Mouse (Mus musculus): ENCODE measurements at regions not wholly inside any gene's neighbourhood (a gene's known extent, or its start where the extent isn't known, plus 50 kb on each side); places are given as distances from the start of the nearest gene placed in this dataset.

GRCm38 (mm10) chr12:35429473-35429872, 105.4 kb downstream of the Ahr start:
- DNase-seq (ENCODE audit: low spot score in 2 of 2) = no peak

- no peak for DNase-seq (ENCODE audit: low spot score in 2 of 2)
Observed at GRCm38 (mm10) chr12:35419206-35419605, 115.6 kb downstream of the Ahr start.

GRCm38 (mm10) chr12:35417943-35418342, 116.9 kb downstream of the Ahr start:
- DNase-seq (ENCODE audit: low spot score in 2 of 2) = peak in 1 of 2 experiments; percentile 2

- DNase-seq (ENCODE audit: low spot score in 2 of 2) = no peak
Observed at GRCm38 (mm10) chr12:35416583-35416982, 118.3 kb downstream of the Ahr start.

- DNase-seq (ENCODE audit: low spot score in 2 of 2) = no peak
Observed at GRCm38 (mm10) chr12:35412715-35413114, 122.1 kb downstream of the Ahr start.

- no peak for DNase-seq (ENCODE audit: low spot score in 2 of 2)
Observed at GRCm38 (mm10) chr12:35408461-35408860, 126.4 kb downstream of the Ahr start.

GRCm38 (mm10) chr12:35408044-35408443, 126.8 kb downstream of the Ahr start:
- DNase-seq (ENCODE audit: low spot score in 2 of 2) = no peak

- no peak for DNase-seq (ENCODE audit: low spot score in 2 of 2)
Observed at GRCm38 (mm10) chr12:35401853-35402252, 133.0 kb downstream of the Ahr start.

GRCm38 (mm10) chr12:35401219-35401618, 133.6 kb downstream of the Ahr start:
- no peak for DNase-seq (ENCODE audit: low spot score in 2 of 2)

GRCm38 (mm10) chr12:35395211-35395610, 139.6 kb downstream of the Ahr start:
- no peak for DNase-seq (ENCODE audit: low spot score in 2 of 2)

GRCm38 (mm10) chr12:35392111-35392510, 142.7 kb downstream of the Ahr start:
- peak in 1 of 2 experiments; percentile 8 for DNase-seq (ENCODE audit: low spot score in 2 of 2)

GRCm38 (mm10) chr12:35390266-35390665, 144.6 kb downstream of the Ahr start:
- no peak for DNase-seq (ENCODE audit: low spot score in 2 of 2)

- no peak for DNase-seq (ENCODE audit: low spot score in 2 of 2)
Observed at GRCm38 (mm10) chr12:35389839-35390238, 145.0 kb downstream of the Ahr start.

- no peak for DNase-seq (ENCODE audit: low spot score in 2 of 2)
Observed at GRCm38 (mm10) chr12:35384211-35384610, 150.6 kb downstream of the Ahr start.

- no peak for DNase-seq (ENCODE audit: low spot score in 2 of 2)
Observed at GRCm38 (mm10) chr12:35377266-35377665, 157.6 kb downstream of the Ahr start.

- no peak for DNase-seq (ENCODE audit: low spot score in 2 of 2)
Observed at GRCm38 (mm10) chr12:35376365-35376764, 158.5 kb downstream of the Ahr start.

- no peak for DNase-seq (ENCODE audit: low spot score in 2 of 2)
Observed at GRCm38 (mm10) chr12:35357901-35358300, 176.9 kb downstream of the Ahr start.

- no peak for DNase-seq (ENCODE audit: low spot score in 2 of 2)
Observed at GRCm38 (mm10) chr12:35338191-35338954, 196.5 kb downstream of the Ahr start.

GRCm38 (mm10) chr12:35336314-35336713, 198.5 kb downstream of the Ahr start:
- no peak for DNase-seq (ENCODE audit: low spot score in 2 of 2)

GRCm38 (mm10) chr12:35334344-35335075, 200.3 kb downstream of the Ahr start:
- no peak for DNase-seq (ENCODE audit: low spot score in 2 of 2)

GRCm38 (mm10) chr12:35331303-35331702, 203.5 kb downstream of the Ahr start:
- peak in 1 of 2 experiments; percentile 20 for DNase-seq (ENCODE audit: low spot score in 2 of 2)

GRCm38 (mm10) chr12:35329699-35330098, 205.1 kb downstream of the Ahr start:
- no peak for DNase-seq (ENCODE audit: low spot score in 2 of 2)

GRCm38 (mm10) chr12:35319571-35319970, 215.3 kb downstream of the Ahr start:
- no peak for DNase-seq (ENCODE audit: low spot score in 2 of 2)

Measured in spleen, postnatal 36 days (tissue).